Mouse (Mus musculus): ENCODE measurements around the gene Ceacam1. TPM values are rescaled to one million over a fixed set of nuclear protein-coding genes. Genes with fewer than 3 reads are reported as not detected.

The Ceacam1 gene
- total RNA-seq, 2 experiments from 2014 or later, result 2.7 to 4.4 TPM

GRCm38 (mm10) chr7:25411861-25412260 lies 65.5 kb downstream of the Ceacam1 start:
- no peak for DNase-seq (ENCODE audit: low spot score)

Other genes with a start within 250 kb of the Ceacam1 start
- gene Gsk3a, start 239.8 kb downstream of the Ceacam1 start, total RNA-seq (2021), result 10 to 100 TPM; 83.2 to 83.8 TPM
- gene Erf, start 226.8 kb downstream of the Ceacam1 start, total RNA-seq (2021), result 1 to 10 TPM; 5.7 to 7.3 TPM
- 10 to 100 TPM; 34.8 to 38.3 TPM for gene Cic, start 209.9 kb downstream of the Ceacam1 start, total RNA-seq (2021)
- gene Pafah1b3, start 179.6 kb downstream of the Ceacam1 start, total RNA-seq (2021), result 1 to 10 TPM in 1 of 2 experiments, under 1 TPM in 1; 0.82 to 1.1 TPM
- gene Prr19, start 176.2 kb downstream of the Ceacam1 start, total RNA-seq (2021), result not detected
- not detected for gene Tmem145, start 171.5 kb downstream of the Ceacam1 start, total RNA-seq (2021)
- gene Megf8, start 160.4 kb downstream of the Ceacam1 start, total RNA-seq (2021), result 10 to 100 TPM; 20.3 to 22.0 TPM
- not detected for gene Cnfn, start 107.9 kb downstream of the Ceacam1 start, total RNA-seq (2021)
- 10 to 100 TPM; 21.3 to 22.7 TPM for gene Lipe, start 78.9 kb downstream of the Ceacam1 start, total RNA-seq (2021)
- gene Cxcl17, start 64.7 kb downstream of the Ceacam1 start, total RNA-seq (2021), result not detected
- 1 to 10 TPM in 1 of 2 experiments, under 1 TPM in 1; 0.46 to 1.1 TPM for gene Ceacam2, start 62.3 kb upstream of the Ceacam1 start, total RNA-seq (2021)
- gene Erich4, start 138.3 kb upstream of the Ceacam1 start, total RNA-seq (2021), result not detected
- 10 to 100 TPM; 38.7 to 43.2 TPM for gene Dmac2, start 141.8 kb upstream of the Ceacam1 start, total RNA-seq (2021)
- gene B3gnt8, start 149.1 kb upstream of the Ceacam1 start, total RNA-seq (2021), result 1 to 10 TPM; 1.1 to 1.3 TPM
- 100 to 1,000 TPM; 134 to 137 TPM for gene Bckdha, start 181.4 kb upstream of the Ceacam1 start, total RNA-seq (2021)
- 10 to 100 TPM; 19.9 to 21.3 TPM for gene Exosc5, start 181.6 kb upstream of the Ceacam1 start, total RNA-seq (2021)
- gene Tmem91, start 197.6 kb upstream of the Ceacam1 start, total RNA-seq (2021), result not detected
- gene B9d2, start 203.2 kb upstream of the Ceacam1 start, total RNA-seq (2021), result 1 to 10 TPM; 7.3 to 7.8 TPM
- gene Tgfb1, start 209.4 kb upstream of the Ceacam1 start, total RNA-seq (2021), result 1 to 10 TPM; 3.9 to 7.8 TPM
- 10 to 100 TPM; 42.1 to 43.5 TPM for gene Ccdc97, start 241.5 kb upstream of the Ceacam1 start, total RNA-seq (2021)